Mouse (Mus musculus) neural tube, embryonic 11.5 days (tissue): ENCODE data around the gene Nmt1. TPM values are rescaled to one million over a fixed set of nuclear protein-coding genes. Genes with fewer than 3 reads are reported as not detected.

Experiments used
- ATAC-seq: fragments of 200-750 bp; cut with Nextera tagmentation; 2 replicates; pipeline ENCODE4 v1.8.0; 2017; ENCODE audit warnings: moderate number of reproducible peaks, mild to moderate bottlenecking, moderate TSS enrichment, moderate library complexity; ENCODE audit not compliant: insufficient read depth, low FRiP score, low TSS enrichment
- DNase-seq: peaks from one replicate; pipeline ENCODE4 v3.0.0-alpha.2; 2015; ENCODE audit warnings: low spot score
- H3K27ac ChIP-seq: fragments of 300-500 bp; sonication (generic); 2 replicates; pipeline ENCODE4 v1.5.1; 2014; ENCODE audit warnings: low read depth, mild to moderate bottlenecking, low read length
- H3K27me3 ChIP-seq: fragments of 300-500 bp; sonication (generic); 2 replicates; pipeline ENCODE4 v1.6.1; 2014; ENCODE audit warnings: mild to moderate bottlenecking, low read length, mixed read lengths; ENCODE audit not compliant: control insufficient read depth, insufficient read depth
- H3K36me3 ChIP-seq: fragments of 300-500 bp; sonication (generic); 2 replicates; pipeline ENCODE4 v1.6.1; 2014; ENCODE audit warnings: mild to moderate bottlenecking, low read length, moderate library complexity, mixed read lengths; ENCODE audit not compliant: control insufficient read depth, insufficient read depth
- H3K4me1 ChIP-seq: fragments of 300-500 bp; sonication (generic); 2 replicates; pipeline ENCODE4 v1.6.1; 2014; ENCODE audit warnings: low read length, mixed read lengths; ENCODE audit not compliant: control insufficient read depth, insufficient read depth
- H3K4me2 ChIP-seq: fragments of 300-500 bp; sonication (generic); 2 replicates; pipeline ENCODE4 v1.6.1; 2014; ENCODE audit warnings: low read depth, mild to moderate bottlenecking, moderate library complexity
- H3K4me3 ChIP-seq: fragments of 300-500 bp; sonication (generic); 2 replicates; pipeline ENCODE4 v1.5.1; 2014; ENCODE audit warnings: low read depth, low read length
- H3K9ac ChIP-seq: fragments of 300-500 bp; sonication (generic); 2 replicates; pipeline ENCODE4 v1.6.1; 2014; ENCODE audit warnings: mild to moderate bottlenecking, low read length
- H3K9me3 ChIP-seq: fragments of 300-500 bp; sonication (generic); 2 replicates; pipeline ENCODE4 v1.6.1; 2016; ENCODE audit warnings: low read length; ENCODE audit not compliant: control insufficient read depth
- whole genome bisulfite sequencing: fragments of 180-500 bp; shearing (Covaris S2); extraction: QIAGEN DNeasy Blood & Tissue Kit; methylation state at CpG from one replicate; pipeline ENCODE4 v1.1.7; 2014; 5-methylcytosine and 5-hydroxymethylcytosine counted together
- polyA plus RNA-seq: library from polyadenylated mRNA; unstranded; fragments of >200 nt; fragmentation: Nextera tagmentation; extraction: Ambion mirVana; gene quantifications from 2 replicates; pipeline ENCODE4 v1.2.1, GENCODE M21; 2014

The Nmt1 gene
- polyA plus RNA-seq, 1 experiment from 2014 or later, result 51.5 TPM

GRCm38 (mm10) chr11:103000111-103000510, 27.9 kb upstream of the Nmt1 start:
- no peak overlapping the region for H3K27ac ChIP-seq
- WGBS, result 95% methylated on average over 16 of the region's 16 CpGs
- H3K36me3 ChIP-seq, result peaks cover 29% of the 10 kb centered on the region
- no peaks in the 10 kb centered on the region for H3K4me1 ChIP-seq
- H3K27me3 ChIP-seq, result no peaks in the 10 kb centered on the region
- no peak overlapping the region for H3K9ac ChIP-seq
- H3K4me2 ChIP-seq, result no peak overlapping the region
- ATAC-seq (no peak), DNase-seq (no peak)
- no peak overlapping the region for H3K4me3 ChIP-seq
- H3K9me3 ChIP-seq, result no peaks in the 10 kb centered on the region

GRCm38 (mm10) chr11:103001063-103001462, 26.9 kb upstream of the Nmt1 start:
- Histone ChIP-seq H3K9ac (no peak overlapping the region), H3K27ac (no peak overlapping the region), H3K4me3 (no peak overlapping the region), H3K4me2 (no peak overlapping the region), H3K9me3 (no peaks in the 10 kb centered on the region), H3K36me3 (peaks cover 24% of the 10 kb centered on the region), H3K4me1 (no peaks in the 10 kb centered on the region), H3K27me3 (no peaks in the 10 kb centered on the region)
- 86% methylated on average over 5 of the region's 5 CpGs for WGBS
- no peak for DNase-seq
- no peak for ATAC-seq

- no peak overlapping the region for H3K4me2 ChIP-seq
- 62% methylated on average over 5 of the region's 5 CpGs for WGBS
- H3K27ac ChIP-seq, result no peak overlapping the region
- H3K9ac ChIP-seq, result no peak overlapping the region
- H3K9me3 ChIP-seq, result no peaks in the 10 kb centered on the region
- DNase-seq (no peak), ATAC-seq (no peak)
- peaks cover 9% of the 10 kb centered on the region for H3K36me3 ChIP-seq
- no peaks in the 10 kb centered on the region for H3K27me3 ChIP-seq
- H3K4me1 ChIP-seq, result peaks cover 5% of the 10 kb centered on the region; the same call in 1 of the 2 replicates
- H3K4me3 ChIP-seq, result no peak overlapping the region
These were observed 24.8 kb upstream of the Nmt1 start for GRCm38 (mm10) chr11:103003210-103003609.

- no peak overlapping the region for H3K9ac ChIP-seq
- DNase-seq, result no peak
- no peak overlapping the region for H3K4me3 ChIP-seq
- peaks cover 6% of the 10 kb centered on the region for H3K36me3 ChIP-seq
- ATAC-seq, result no peak
- H3K27me3 ChIP-seq, result no peaks in the 10 kb centered on the region
- peaks cover 5% of the 10 kb centered on the region; the same call in 1 of the 2 replicates for H3K4me1 ChIP-seq
- 75% methylated on average over 1 of the region's 1 CpGs for WGBS
- no peaks in the 10 kb centered on the region for H3K9me3 ChIP-seq
- H3K27ac ChIP-seq, result no peak overlapping the region
- H3K4me2 ChIP-seq, result no peak overlapping the region
These were observed 23.1 kb upstream of the Nmt1 start for GRCm38 (mm10) chr11:103004852-103005251.

- Histone ChIP-seq H3K4me3 (no peak overlapping the region), H3K9me3 (no peaks in the 10 kb centered on the region), H3K4me1 (peaks cover 5% of the 10 kb centered on the region; the same call in 1 of the 2 replicates), H3K27me3 (no peaks in the 10 kb centered on the region), H3K4me2 (no peak overlapping the region), H3K9ac (no peak overlapping the region), H3K27ac (no peak overlapping the region), H3K36me3 (peaks cover 2% of the 10 kb centered on the region; the same call in 1 of the 2 replicates)
- DNase-seq, result no peak
- 91% methylated on average over 11 of the region's 11 CpGs for WGBS
- no peak for ATAC-seq
These were observed 22.6 kb upstream of the Nmt1 start for GRCm38 (mm10) chr11:103005254-103005981.

- H3K4me3 ChIP-seq, result no peak overlapping the region
These were observed 21.5 kb upstream of the Nmt1 start for GRCm38 (mm10) chr11:103006286-103007000.

GRCm38 (mm10) chr11:103007001-103007340, 21.0 kb upstream of the Nmt1 start:
- Histone ChIP-seq H3K9ac (no peak overlapping the region), H3K27me3 (no peaks in the 10 kb centered on the region), H3K9me3 (no peaks in the 10 kb centered on the region), H3K36me3 (peaks cover 2% of the 10 kb centered on the region; the same call in 1 of the 2 replicates), H3K4me1 (peaks cover 5% of the 10 kb centered on the region; the same call in 1 of the 2 replicates), H3K4me2 (no peak overlapping the region), H3K27ac (no peak overlapping the region), H3K4me3 (no peak overlapping the region)
- no peak for ATAC-seq
- 88% methylated on average over 6 of the region's 6 CpGs for WGBS
- no peak for DNase-seq

More at GRCm38 (mm10) chr11:103006286-103007000, 21.5 kb upstream of the Nmt1 start:
- 89% methylated on average over 7 of the region's 7 CpGs for WGBS
- Histone ChIP-seq H3K9me3 (no peaks in the 10 kb centered on the region), H3K4me2 (no peak overlapping the region), H3K9ac (no peak overlapping the region), H3K36me3 (peaks cover 2% of the 10 kb centered on the region; the same call in 1 of the 2 replicates), H3K27ac (no peak overlapping the region), H3K27me3 (no peaks in the 10 kb centered on the region), H3K4me1 (peaks cover 5% of the 10 kb centered on the region; the same call in 1 of the 2 replicates)
- no peak for DNase-seq
- ATAC-seq, result no peak

- 89% methylated on average over 7 of the region's 7 CpGs for WGBS
- H3K27ac ChIP-seq, result no peak overlapping the region
- no peaks in the 10 kb centered on the region for H3K9me3 ChIP-seq
- no peak overlapping the region for H3K4me3 ChIP-seq
- peaks cover 5% of the 10 kb centered on the region; the same call in 1 of the 2 replicates for H3K4me1 ChIP-seq
- H3K36me3 ChIP-seq, result peaks cover 2% of the 10 kb centered on the region; the same call in 1 of the 2 replicates
- no peak overlapping the region for H3K9ac ChIP-seq
- H3K4me2 ChIP-seq, result no peak overlapping the region
- no peak for ATAC-seq
- no peaks in the 10 kb centered on the region for H3K27me3 ChIP-seq
- DNase-seq, result no peak
These were observed 19.4 kb upstream of the Nmt1 start for GRCm38 (mm10) chr11:103008558-103008957.
